Mouse (Mus musculus): ENCODE data around the gene Rcl1. TPM values are rescaled to one million over a fixed set of nuclear protein-coding genes. Genes with fewer than 3 reads are reported as not detected.

Rcl1 gene
- polyA plus RNA-seq, 1 experiment = 18.2 TPM

DNA sequence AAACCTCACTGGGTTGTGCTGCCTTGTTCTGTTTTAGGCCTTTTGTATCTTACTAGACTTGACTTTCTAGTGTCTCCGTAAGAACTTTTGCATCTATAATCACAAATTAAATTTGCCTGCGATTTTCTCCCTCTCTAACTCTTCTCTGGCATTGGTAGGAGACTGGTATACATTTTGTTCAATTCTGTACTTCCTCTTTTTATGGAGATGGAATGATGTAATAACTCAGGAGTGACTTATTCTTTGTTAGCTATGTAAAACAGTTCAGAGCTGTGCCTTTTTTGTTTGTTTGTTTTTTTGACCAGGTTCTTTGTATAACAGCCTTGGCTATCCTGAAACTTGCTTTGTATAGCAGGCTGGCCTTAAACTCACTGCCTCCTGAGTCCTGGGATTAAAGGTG, 87.7 kb downstream of the Rcl1 start:
- 53% methylated on average over 2 of the region's 2 CpGs for WGBS
- no peak overlapping the region for H3K27ac ChIP-seq (ENCODE audit: control insufficient read depth, insufficient read depth, low read depth, low read length, poor library complexity)
- TF ChIP-seq POLR2A (IDR thresholded peaks at IDR 0.05; ENCODE audit: borderline replicate concordance, control insufficient read depth, low read depth, low read length) = no peak
- no peak for TF ChIP-seq CTCF (IDR thresholded peaks at IDR 0.05; ENCODE audit: control insufficient read depth, insufficient read depth, low read length)
- H3K4me3 ChIP-seq (replicated peaks; ENCODE audit: control insufficient read depth, low read depth, low read length) = no peak overlapping the region
- peaks cover 1% of the 10 kb centered on the region; the same call in 1 of the 2 replicates for H3K4me1 ChIP-seq (ENCODE audit: control insufficient read depth, insufficient read depth, low read length)

Other genes starting within 250 kb of the Rcl1 start
- 1.6 and 3.5 TPM in 2 replicates for gene Plpp6, start 137.4 kb upstream of the Rcl1 start, polyA plus RNA-seq (2011; ENCODE audit: insufficient read depth, insufficient read length, low replicate concordance, missing spikeins)
- gene 4430402I18Rik, start 133.6 kb upstream of the Rcl1 start, polyA plus RNA-seq (2011; ENCODE audit: insufficient read depth, insufficient read length, low replicate concordance, missing spikeins) = not detected in 2 replicates
- 17.0 and 32.0 TPM in 2 replicates for gene Cdc37l1, start 111.0 kb upstream of the Rcl1 start, polyA plus RNA-seq (2011; ENCODE audit: insufficient read depth, insufficient read length, low replicate concordance, missing spikeins)
- gene Ak3, start 53.4 kb upstream of the Rcl1 start, polyA plus RNA-seq (2011; ENCODE audit: insufficient read depth, insufficient read length, low replicate concordance, missing spikeins) = 11.2 and 20.2 TPM in 2 replicates
- gene Jak2, start 150.5 kb downstream of the Rcl1 start, polyA plus RNA-seq (2011; ENCODE audit: insufficient read depth, insufficient read length, low replicate concordance, missing spikeins) = 13.6 and 21.3 TPM in 2 replicates
- 1.4 and 2.9 TPM in 2 replicates for gene Insl6, start 224.0 kb downstream of the Rcl1 start, polyA plus RNA-seq (2011; ENCODE audit: insufficient read depth, insufficient read length, low replicate concordance, missing spikeins)
- not detected in 2 replicates for gene Rln1, start 233.3 kb downstream of the Rcl1 start, polyA plus RNA-seq (2011; ENCODE audit: insufficient read depth, insufficient read length, low replicate concordance, missing spikeins)